Mouse (Mus musculus): Measurements from ENCODE around the gene Aak1. TPM values are rescaled to one million over a fixed set of nuclear protein-coding genes. Genes with fewer than 3 reads are reported as not detected.
"Not testable (repeated sequence)": the region's sequence is repeated elsewhere in the genome, so short reads cannot be mapped to it uniquely, and the experiment has no call there.

Aak1 gene
- polyA plus RNA-seq, 1 experiment from 2014 or later, result 16.7 TPM

- H3K4me2 ChIP-seq, result no peak overlapping the region
Observed at GRCm38 (mm10) chr6:86870335-86870734, 21.0 kb downstream of the Aak1 start.

GRCm38 (mm10) chr6:86871783-86872182, 22.5 kb downstream of the Aak1 start:
- ATAC-seq (ENCODE audit: insufficient number of reproducible peaks, low FRiP score, low TSS enrichment, low read depth), result no peak
- H3K27me3 ChIP-seq, result no peaks in the 10 kb centered on the region
- no peak overlapping the region for H3K27ac ChIP-seq
- no peak overlapping the region for H3K9ac ChIP-seq
- no peak overlapping the region for H3K4me3 ChIP-seq
- H3K36me3 ChIP-seq, result peaks cover 10% of the 10 kb centered on the region; the same call in 1 of the 2 replicates
- peaks cover 7% of the 10 kb centered on the region; the same call in 1 of the 2 replicates for H3K4me1 ChIP-seq
- H3K9me3 ChIP-seq, result no peaks in the 10 kb centered on the region
- WGBS, result 95% methylated on average over 10 of the region's 10 CpGs
- H3K4me2 ChIP-seq, result no peak overlapping the region

More at GRCm38 (mm10) chr6:86870335-86870734, 21.0 kb downstream of the Aak1 start:
- H3K4me3 ChIP-seq, result no peak overlapping the region
- H3K4me1 ChIP-seq, result peaks cover 7% of the 10 kb centered on the region; the same call in 1 of the 2 replicates
- no peaks in the 10 kb centered on the region for H3K9me3 ChIP-seq
- no peak for ATAC-seq (ENCODE audit: insufficient number of reproducible peaks, low FRiP score, low TSS enrichment, low read depth)
- peaks cover 10% of the 10 kb centered on the region; the same call in 1 of the 2 replicates for H3K36me3 ChIP-seq
- WGBS, result 84% methylated on average over 9 of the region's 9 CpGs
- H3K27ac ChIP-seq, result no peak overlapping the region
- H3K9ac ChIP-seq, result no peak overlapping the region
- no peaks in the 10 kb centered on the region for H3K27me3 ChIP-seq

GRCm38 (mm10) chr6:86874711-86875375, 25.5 kb downstream of the Aak1 start:
- 73% methylated on average over 6 of the region's 6 CpGs for WGBS
- 0 out of 2 replicates have a peak, but pooled peaks cover 7% of the 10 kb centered on the region for H3K36me3 ChIP-seq
- no peak overlapping the region for H3K4me2 ChIP-seq
- no peaks in the 10 kb centered on the region for H3K27me3 ChIP-seq
- no peak overlapping the region for H3K4me3 ChIP-seq
- peaks cover 7% of the 10 kb centered on the region; the same call in 1 of the 2 replicates for H3K4me1 ChIP-seq
- H3K9me3 ChIP-seq, result no peaks in the 10 kb centered on the region
- ATAC-seq (ENCODE audit: insufficient number of reproducible peaks, low FRiP score, low TSS enrichment, low read depth), result no peak
- H3K9ac ChIP-seq, result no peak overlapping the region
- 0 out of 2 replicates have a peak overlapping the region, but pooled peaks have one; percentile 22 for H3K27ac ChIP-seq

- H3K9me3 ChIP-seq, result no peaks in the 10 kb centered on the region
- no peaks in the 10 kb centered on the region for H3K27me3 ChIP-seq
- no peak overlapping the region for H3K4me3 ChIP-seq
- H3K4me1 ChIP-seq, result peaks cover 7% of the 10 kb centered on the region; the same call in 1 of the 2 replicates
- H3K9ac ChIP-seq, result no peak overlapping the region
- no peak overlapping the region for H3K4me2 ChIP-seq
- H3K36me3 ChIP-seq, result 0 out of 2 replicates have a peak, but pooled peaks cover 4% of the 10 kb centered on the region
- H3K27ac ChIP-seq, result no peak overlapping the region
- no peak for ATAC-seq (ENCODE audit: insufficient number of reproducible peaks, low FRiP score, low TSS enrichment, low read depth)
- 56% methylated on average over 1 of the region's 1 CpGs for WGBS
Observed at GRCm38 (mm10) chr6:86876451-86876850, 27.1 kb downstream of the Aak1 start.

GRCm38 (mm10) chr6:86878656-86879055, 29.3 kb downstream of the Aak1 start:
- ATAC-seq (ENCODE audit: insufficient number of reproducible peaks, low FRiP score, low TSS enrichment, low read depth); H3K4me2 ChIP-seq; H3K9ac ChIP-seq; H3K4me3 ChIP-seq; H3K4me1 ChIP-seq; H3K9me3 ChIP-seq; H3K36me3 ChIP-seq; H3K27me3 ChIP-seq; H3K27ac ChIP-seq: not testable (repeated sequence)
- 91% methylated on average over 3 of the region's 3 CpGs for WGBS

GRCm38 (mm10) chr6:86879314-86879713, 30.0 kb downstream of the Aak1 start:
- no peak for ATAC-seq (ENCODE audit: insufficient number of reproducible peaks, low FRiP score, low TSS enrichment, low read depth)

GRCm38 (mm10) chr6:86884230-86884629, 34.9 kb downstream of the Aak1 start:
- peaks cover 3% of the 10 kb centered on the region; the same call in 1 of the 2 replicates for H3K36me3 ChIP-seq
- WGBS, result 79% methylated on average over 2 of the region's 2 CpGs
- no peak overlapping the region for H3K27ac ChIP-seq
- H3K4me3 ChIP-seq, result no peak overlapping the region
- H3K9me3 ChIP-seq, result no peaks in the 10 kb centered on the region
- no peak overlapping the region for H3K4me2 ChIP-seq
- no peaks in the 10 kb centered on the region for H3K27me3 ChIP-seq
- H3K4me1 ChIP-seq, result peaks cover 20% of the 10 kb centered on the region
- no peak for ATAC-seq (ENCODE audit: insufficient number of reproducible peaks, low FRiP score, low TSS enrichment, low read depth)
- H3K9ac ChIP-seq, result no peak overlapping the region

More at GRCm38 (mm10) chr6:86879314-86879713, 30.0 kb downstream of the Aak1 start:
- Histone ChIP-seq H3K27me3 (no peaks in the 10 kb centered on the region), H3K4me3 (no peak overlapping the region), H3K9me3 (no peaks in the 10 kb centered on the region), H3K9ac (no peak overlapping the region), H3K4me1 (peaks cover 7% of the 10 kb centered on the region; the same call in 1 of the 2 replicates), H3K27ac (no peak overlapping the region), H3K36me3 (no peaks in the 10 kb centered on the region), H3K4me2 (no peak overlapping the region)
- WGBS, result 65% methylated on average over 4 of the region's 4 CpGs

GRCm38 (mm10) chr6:86884746-86885145, 35.4 kb downstream of the Aak1 start:
- ATAC-seq (ENCODE audit: insufficient number of reproducible peaks, low FRiP score, low TSS enrichment, low read depth), result no peak

GRCm38 (mm10) chr6:86885816-86886529, 36.7 kb downstream of the Aak1 start:
- Histone ChIP-seq H3K4me3 (no peak overlapping the region), H3K9me3 (no peaks in the 10 kb centered on the region), H3K27me3 (no peaks in the 10 kb centered on the region), H3K4me1 (peaks cover 20% of the 10 kb centered on the region), H3K27ac (peak overlapping the region; percentile 27), H3K4me2 (no peak overlapping the region), H3K36me3 (peaks cover 9% of the 10 kb centered on the region; the same call in 1 of the 2 replicates), H3K9ac (no peak overlapping the region)
- ATAC-seq (ENCODE audit: insufficient number of reproducible peaks, low FRiP score, low TSS enrichment, low read depth), result no peak
- WGBS, result 52% methylated on average over 6 of the region's 6 CpGs

More at GRCm38 (mm10) chr6:86884746-86885145, 35.4 kb downstream of the Aak1 start:
- 75% methylated on average over 6 of the region's 6 CpGs for WGBS
- Histone ChIP-seq H3K9me3 (no peaks in the 10 kb centered on the region), H3K4me2 (no peak overlapping the region), H3K27ac (no peak overlapping the region), H3K4me3 (no peak overlapping the region), H3K9ac (no peak overlapping the region), H3K36me3 (peaks cover 6% of the 10 kb centered on the region; the same call in 1 of the 2 replicates), H3K4me1 (peaks cover 20% of the 10 kb centered on the region), H3K27me3 (no peaks in the 10 kb centered on the region)

- Histone ChIP-seq H3K36me3 (peaks cover 9% of the 10 kb centered on the region; the same call in 1 of the 2 replicates), H3K9ac (no peak overlapping the region), H3K4me2 (no peak overlapping the region), H3K27ac (no peak overlapping the region), H3K4me1 (peaks cover 20% of the 10 kb centered on the region), H3K4me3 (no peak overlapping the region), H3K27me3 (no peaks in the 10 kb centered on the region), H3K9me3 (no peaks in the 10 kb centered on the region)
- no peak for ATAC-seq (ENCODE audit: insufficient number of reproducible peaks, low FRiP score, low TSS enrichment, low read depth)
- 86% methylated on average over 4 of the region's 4 CpGs for WGBS
Observed at GRCm38 (mm10) chr6:86886803-86887202, 37.5 kb downstream of the Aak1 start.

GRCm38 (mm10) chr6:86897520-86897919, 48.2 kb downstream of the Aak1 start:
- 94% methylated on average over 6 of the region's 6 CpGs for WGBS
- Histone ChIP-seq H3K27me3 (no peaks in the 10 kb centered on the region), H3K4me3 (no peak overlapping the region), H3K9me3 (no peaks in the 10 kb centered on the region), H3K9ac (no peak overlapping the region), H3K4me1 (no peaks in the 10 kb centered on the region), H3K36me3 (peaks cover 7% of the 10 kb centered on the region; the same call in 1 of the 2 replicates), H3K4me2 (no peak overlapping the region), H3K27ac (no peak overlapping the region)
- ATAC-seq (ENCODE audit: insufficient number of reproducible peaks, low FRiP score, low TSS enrichment, low read depth), result no peak

GRCm38 (mm10) chr6:86899053-86899452, 49.7 kb downstream of the Aak1 start:
- Histone ChIP-seq H3K9ac (no peak overlapping the region), H3K27ac (no peak overlapping the region), H3K4me3 (no peak overlapping the region), H3K27me3 (no peaks in the 10 kb centered on the region), H3K4me2 (no peak overlapping the region), H3K4me1 (no peaks in the 10 kb centered on the region), H3K9me3 (no peaks in the 10 kb centered on the region), H3K36me3 (peaks cover 7% of the 10 kb centered on the region; the same call in 1 of the 2 replicates)
- no peak for ATAC-seq (ENCODE audit: insufficient number of reproducible peaks, low FRiP score, low TSS enrichment, low read depth)
- WGBS, result 51% methylated on average over 3 of the region's 3 CpGs

Data from limb, embryonic 15.5 days (tissue).